23 mouse cellular contexts compared by ENCODE assay signal in genomic region chr1:144502241-144502640, GRCm38 (mm10).
DNase-seq lines count a peak whose midpoint lies in the region; ATAC-seq lines count a peak whose summit lies in the region.
"Had no signal": no experiment of that assay in that cellular context is flagged by ENCODE, and none has a peak within 500 bp of the region (broad histone marks: within the 10 kb centered on the region; RNA-seq: fewer than 3 reads in every experiment).

No protein-coding gene starts in this region.

- ATAC-seq in heart, embryonic 13.5 days (ENCODE audit: extremely low read depth, insufficient number of reproducible peaks, low FRiP score, low TSS enrichment): no peak
- no peak for ATAC-seq in heart, embryonic 12.5 days (ENCODE audit: insufficient number of reproducible peaks, low FRiP score)
- ATAC-seq: hindbrain, embryonic 16.5 days; intestine, embryonic 16.5 days; liver, embryonic 12.5 days had no signal

- 24% methylated on average over 1 of the region's 1 CpGs for WGBS in heart, embryonic 13.5 days
- WGBS in heart, embryonic 12.5 days: 32% methylated on average over 1 of the region's 1 CpGs

- no peak overlapping the region for H3K4me3 ChIP-seq in heart, embryonic 13.5 days
- H3K4me3 ChIP-seq in heart, embryonic 12.5 days: no peak overlapping the region
- H3K4me3 ChIP-seq: heart, embryonic 15.5 days; kidney, embryonic 15.5 days; limb, embryonic 12.5 days; liver, embryonic 12.5 days had no signal

- H3K4me2 ChIP-seq in heart, embryonic 13.5 days: no peak overlapping the region
- H3K4me2 ChIP-seq in heart, embryonic 12.5 days: no peak overlapping the region
- H3K4me2 ChIP-seq: heart, embryonic 15.5 days; kidney, embryonic 15.5 days; limb, embryonic 12.5 days; liver, embryonic 12.5 days had no signal

- DNase-seq in 3T3-L1 (ENCODE audit: low read depth, low spot score) (peak; percentile 70), A20 (ENCODE audit: low read depth, low spot score) (peak; percentile 59)
- peak; percentile 16 for DNase-seq in brain, embryonic 18.5 days (ENCODE audit: low read depth, low spot score)
- DNase-seq in thymus, postnatal 0 days (ENCODE audit: low spot score): no peak
- no peak for DNase-seq in layer of hippocampus, postnatal 25 days (ENCODE audit: extremely low spot score in 1 of 2, low spot score in 1 of 2)
- DNase-seq: adrenal gland, adult 2 months; cerebellum, adult 18-20 months; cerebellum, postnatal 25 days; gastrocnemius, postnatal 14 days; heart, adult 18-20 months; heart, postnatal 4 days; lung, adult 2 months; retina, postnatal 1 day; thymus, postnatal 25 days had no signal

- H3K36me3 ChIP-seq in heart, embryonic 13.5 days: no peaks in the 10 kb centered on the region
- H3K36me3 ChIP-seq in heart, embryonic 12.5 days: no peaks in the 10 kb centered on the region
- H3K36me3 ChIP-seq: heart, embryonic 15.5 days; kidney, embryonic 15.5 days; limb, embryonic 12.5 days; liver, embryonic 12.5 days had no signal

- no peaks in the 10 kb centered on the region for H3K27me3 ChIP-seq in heart, embryonic 13.5 days (replicated peaks)
- H3K27me3 ChIP-seq in heart, embryonic 12.5 days (replicated peaks): no peaks in the 10 kb centered on the region
- H3K27me3 ChIP-seq: heart, embryonic 15.5 days; kidney, embryonic 15.5 days; limb, embryonic 12.5 days; liver, embryonic 12.5 days had no signal

- no peaks in the 10 kb centered on the region for H3K9me3 ChIP-seq in heart, embryonic 13.5 days
- no peaks in the 10 kb centered on the region for H3K9me3 ChIP-seq in heart, embryonic 12.5 days (replicated peaks)
- H3K9me3 ChIP-seq: heart, embryonic 15.5 days; kidney, embryonic 15.5 days; limb, embryonic 12.5 days; liver, embryonic 12.5 days had no signal

- no peak overlapping the region for H3K9ac ChIP-seq in heart, embryonic 13.5 days
- no peak overlapping the region for H3K9ac ChIP-seq in heart, embryonic 12.5 days
- H3K9ac ChIP-seq: heart, embryonic 15.5 days; kidney, embryonic 15.5 days; limb, embryonic 12.5 days; liver, embryonic 12.5 days had no signal

- H3K4me1 ChIP-seq in heart, embryonic 13.5 days: peaks cover 7% of the 10 kb centered on the region
- 0 out of 2 replicates have a peak, but pooled peaks cover 4% of the 10 kb centered on the region for H3K4me1 ChIP-seq in heart, embryonic 12.5 days (replicated peaks)
- H3K4me1 ChIP-seq: kidney, embryonic 15.5 days; limb, embryonic 12.5 days; liver, embryonic 12.5 days had no signal

- H3K27ac ChIP-seq in heart, embryonic 13.5 days (replicated peaks): peak overlapping the region; percentile 13; the same call in 1 of the 2 replicates
- H3K27ac ChIP-seq in heart, embryonic 12.5 days (ENCODE audit: poor library complexity, severe bottlenecking): no peak overlapping the region
- H3K27ac ChIP-seq: heart, embryonic 15.5 days; kidney, embryonic 15.5 days; limb, embryonic 12.5 days; liver, embryonic 12.5 days; stomach, postnatal 0 days had no signal

Comparison
In these comparisons a context has a peak if more than half of its experiments do, and no peak if none do; other contexts are left out.
1. DNase-seq: peak in 3T3-L1 (single experiment), A20 (single experiment) and brain, embryonic 18.5 days (single experiment); none in thymus, postnatal 0 days (single experiment) and layer of hippocampus, postnatal 25 days (0 of 2).